Mouse (Mus musculus) midbrain, embryonic 10.5 days (tissue): ENCODE measurements around the gene Dock8. TPM values are rescaled to one million over a fixed set of nuclear protein-coding genes. Genes with fewer than 3 reads are reported as not detected.

Experiments used
- DNase-seq: peaks from one replicate; pipeline ENCODE4 v3.0.0-alpha.2; 2017; ENCODE audit warnings: low spot score
- H3K27ac ChIP-seq: fragments of 300-500 bp; sonication (generic); replicated peaks from 2 replicates; pipeline ENCODE4 v1.5.1; 2016; ENCODE audit warnings: mild to moderate bottlenecking
- H3K27me3 ChIP-seq: fragments of 300-500 bp; sonication (generic); 2 replicates; pipeline ENCODE4 v1.6.1; 2016; ENCODE audit warnings: low read depth, mild to moderate bottlenecking; ENCODE audit not compliant: poor library complexity, severe bottlenecking
- H3K36me3 ChIP-seq: fragments of 300-500 bp; sonication (generic); 2 replicates; pipeline ENCODE4 v1.6.1; 2016; ENCODE audit warnings: mild to moderate bottlenecking, moderate library complexity
- H3K4me1 ChIP-seq: fragments of 300-500 bp; sonication (generic); 2 replicates; pipeline ENCODE4 v1.6.1; 2016
- H3K4me3 ChIP-seq: fragments of 300-500 bp; sonication (generic); 2 replicates; pipeline ENCODE4 v1.5.1; 2016; ENCODE audit warnings: mild to moderate bottlenecking, moderate library complexity
- H3K9me3 ChIP-seq: fragments of 300-500 bp; sonication (generic); replicated peaks from 2 replicates; pipeline ENCODE4 v1.6.1; 2016; ENCODE audit warnings: mild to moderate bottlenecking
- WGBS: fragments of 180-500 bp; shearing (Covaris S2); methylation state at CpG from one replicate; pipeline ENCODE4 v1.1.7; 2016; 5-methylcytosine and 5-hydroxymethylcytosine counted together
- polyA plus RNA-seq: library from polyadenylated mRNA; unstranded; fragments of >200 nt; fragmentation: Nextera tagmentation; extraction: Ambion mirVana; gene quantifications from 2 replicates; pipeline ENCODE4 v1.2.1, GENCODE M21; 2016

Dock8 gene
- polyA plus RNA-seq, 1 experiment from 2014 or later, result 1.8 TPM

DNA sequence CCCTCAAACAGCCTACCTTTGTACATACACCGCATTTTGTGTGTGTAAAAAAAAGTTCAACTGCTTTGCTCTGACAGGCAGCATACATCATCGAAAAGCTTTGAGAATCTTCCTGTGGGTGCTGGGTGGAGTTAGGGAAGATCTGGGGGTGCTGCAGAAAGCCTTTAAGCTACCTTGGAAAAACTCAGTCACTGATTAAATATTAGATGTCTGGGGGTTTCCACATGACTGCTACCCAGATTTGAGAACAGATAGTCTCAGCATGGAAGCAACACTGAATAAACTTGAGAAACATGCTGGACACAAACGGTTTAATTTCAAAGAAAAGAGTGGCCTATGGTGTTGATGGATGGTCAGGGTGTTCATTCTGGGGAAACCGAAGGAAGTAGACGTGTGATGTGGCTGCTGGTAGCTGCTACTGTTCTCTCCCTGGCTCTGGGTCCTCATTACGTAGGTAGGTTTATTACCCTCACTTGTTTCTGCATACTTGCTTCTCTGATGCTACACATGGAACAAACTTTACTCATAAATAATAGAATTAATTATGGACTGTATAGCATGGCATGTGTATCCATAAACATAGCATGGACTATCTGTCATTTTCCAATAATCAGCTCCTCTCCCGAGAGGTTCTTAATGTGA is 15.4 kb upstream of the Dock8 start:
- Histone ChIP-seq H3K27ac (no peak overlapping the region), H3K4me3 (no peak overlapping the region), H3K9me3 (no peaks in the 10 kb centered on the region), H3K4me1 (0 out of 2 replicates have a peak, but pooled peaks cover 5% of the 10 kb centered on the region), H3K27me3 (no peaks in the 10 kb centered on the region), H3K36me3 (no peaks in the 10 kb centered on the region)
- 86% methylated on average over 7 of the region's 7 CpGs for whole genome bisulfite sequencing
- DNase-seq, result no peak

- H3K27ac ChIP-seq, result no peak overlapping the region
- H3K27me3 ChIP-seq, result no peaks in the 10 kb centered on the region
- no peaks in the 10 kb centered on the region for H3K9me3 ChIP-seq
- no peak overlapping the region for H3K4me3 ChIP-seq
- DNase-seq, result no peak
- H3K4me1 ChIP-seq, result 0 out of 2 replicates have a peak, but pooled peaks cover 5% of the 10 kb centered on the region
- H3K36me3 ChIP-seq, result no peaks in the 10 kb centered on the region
- WGBS, result 94% methylated on average over 2 of the region's 2 CpGs
These were observed 14.3 kb upstream of the Dock8 start for GRCm38 (mm10) chr19:24985045-24985444.

- Histone ChIP-seq H3K27ac (no peak overlapping the region), H3K9me3 (no peaks in the 10 kb centered on the region), H3K36me3 (no peaks in the 10 kb centered on the region), H3K4me1 (no peaks in the 10 kb centered on the region), H3K27me3 (no peaks in the 10 kb centered on the region), H3K4me3 (no peak overlapping the region)
- 68% methylated on average over 4 of the region's 4 CpGs for WGBS
- DNase-seq, result no peak
These were observed 12.0 kb upstream of the Dock8 start for GRCm38 (mm10) chr19:24987355-24987754.

- H3K27me3 ChIP-seq, result no peaks in the 10 kb centered on the region; the same call in 1 of the 2 replicates
- H3K9me3 ChIP-seq, result no peaks in the 10 kb centered on the region
- H3K36me3 ChIP-seq, result no peaks in the 10 kb centered on the region
- DNase-seq, result no peak
- H3K27ac ChIP-seq, result no peak overlapping the region
- 86% methylated on average over 5 of the region's 5 CpGs for WGBS
- no peaks in the 10 kb centered on the region for H3K4me1 ChIP-seq
- H3K4me3 ChIP-seq, result no peak overlapping the region
These were observed 10.5 kb upstream of the Dock8 start for GRCm38 (mm10) chr19:24988831-24989230.

- WGBS, result 81% methylated on average over 7 of the region's 7 CpGs
- Histone ChIP-seq H3K4me3 (no peak overlapping the region), H3K4me1 (no peaks in the 10 kb centered on the region), H3K36me3 (no peaks in the 10 kb centered on the region), H3K9me3 (no peaks in the 10 kb centered on the region), H3K27ac (no peak overlapping the region), H3K27me3 (no peaks in the 10 kb centered on the region; the same call in 1 of the 2 replicates)
- no peak for DNase-seq
These were observed 9.1 kb upstream of the Dock8 start for GRCm38 (mm10) chr19:24990138-24990822.

GRCm38 (mm10) chr19:24993526-24993925 is 5.8 kb upstream of the Dock8 start:
- Histone ChIP-seq H3K27ac (no peak overlapping the region), H3K4me3 (no peak overlapping the region), H3K36me3 (no peaks in the 10 kb centered on the region), H3K4me1 (no peaks in the 10 kb centered on the region), H3K9me3 (no peaks in the 10 kb centered on the region), H3K27me3 (peaks cover 26% of the 10 kb centered on the region)
- 69% methylated on average over 6 of the region's 6 CpGs for WGBS
- no peak for DNase-seq

- Histone ChIP-seq H3K27me3 (peaks cover 40% of the 10 kb centered on the region), H3K27ac (no peak overlapping the region), H3K4me1 (peaks cover 11% of the 10 kb centered on the region), H3K4me3 (no peak overlapping the region), H3K9me3 (no peaks in the 10 kb centered on the region), H3K36me3 (no peaks in the 10 kb centered on the region)
- WGBS, result 66% methylated on average over 8 of the region's 8 CpGs
- no peak for DNase-seq
These were observed 4.4 kb upstream of the Dock8 start for GRCm38 (mm10) chr19:24994900-24995299.

DNA sequence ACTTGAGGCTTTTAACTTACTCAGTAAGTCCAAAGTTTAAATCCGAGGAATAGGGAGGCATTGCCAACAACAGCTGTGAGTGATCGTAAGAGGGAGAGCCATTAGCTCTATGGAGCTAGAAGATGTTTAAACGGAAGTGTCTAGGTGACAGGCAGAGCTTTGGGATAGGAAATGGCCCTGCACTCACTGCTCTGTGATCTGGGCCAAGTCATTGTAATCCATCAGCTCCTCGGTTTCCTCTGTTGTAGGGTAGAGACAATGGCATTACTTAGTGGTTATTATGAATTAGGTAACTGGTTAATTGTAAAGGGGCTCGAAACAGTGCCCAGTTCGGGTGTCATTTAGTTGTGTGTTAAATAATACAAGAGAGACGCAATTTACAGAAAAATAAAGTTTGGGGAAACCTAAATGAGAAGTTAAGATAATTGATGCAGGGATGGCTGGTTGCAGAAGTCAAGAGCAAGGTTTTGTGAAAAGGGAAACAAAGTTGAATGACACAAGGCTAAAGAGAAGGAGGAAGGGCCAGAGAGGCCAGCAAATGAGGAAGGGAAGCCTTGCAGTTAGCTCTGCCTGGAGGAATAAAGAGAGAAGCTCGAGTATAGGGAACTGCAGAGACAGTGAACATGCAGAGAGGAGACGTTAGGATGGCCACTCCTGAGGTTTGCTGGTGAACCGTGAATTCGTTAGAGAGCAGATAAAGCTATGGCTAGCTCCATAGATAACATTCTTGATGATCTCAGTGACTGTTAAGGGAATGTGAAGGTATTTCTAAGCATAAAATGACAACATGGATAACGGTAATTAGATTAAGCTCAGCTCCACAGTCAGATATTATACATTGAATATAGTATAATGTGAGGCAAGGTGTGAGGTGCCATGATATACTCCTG is 2.3 kb upstream of the Dock8 start:
- H3K9me3 ChIP-seq, result no peaks in the 10 kb centered on the region
- peaks cover 62% of the 10 kb centered on the region for H3K27me3 ChIP-seq
- 74% methylated on average over 12 of the region's 12 CpGs for WGBS

DNA sequence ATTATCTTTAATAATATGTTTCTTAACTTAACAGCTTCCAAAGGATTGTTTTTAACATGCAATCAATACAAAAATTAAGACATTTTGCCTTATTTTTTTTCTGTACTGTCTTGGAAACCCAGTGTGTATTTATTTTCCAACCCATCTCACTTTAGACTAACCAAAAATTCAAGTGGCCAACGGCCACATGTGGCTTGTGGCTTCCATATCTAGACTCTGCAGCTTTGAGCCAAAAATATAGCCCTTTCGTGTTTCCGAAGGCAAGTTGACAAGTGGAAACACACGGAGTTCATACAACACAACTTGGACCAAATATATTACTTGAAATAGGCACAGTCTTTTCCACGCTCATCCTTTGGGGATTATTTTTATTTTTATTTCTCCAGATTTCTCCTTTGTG is 773 bp upstream of the Dock8 start:
- WGBS, result 77% methylated on average over 5 of the region's 5 CpGs
- peaks cover 14% of the 10 kb centered on the region for H3K4me1 ChIP-seq
- no peaks in the 10 kb centered on the region for H3K9me3 ChIP-seq
- H3K4me3 ChIP-seq, result peak overlapping the region; percentile 82
- no peak overlapping the region for H3K27ac ChIP-seq
- H3K36me3 ChIP-seq, result no peaks in the 10 kb centered on the region
- H3K27me3 ChIP-seq, result peaks cover 73% of the 10 kb centered on the region
- no peak for DNase-seq

More for the DNA sequence above, 2.3 kb upstream of the Dock8 start:
- Histone ChIP-seq H3K27ac (no peak overlapping the region), H3K4me1 (peaks cover 14% of the 10 kb centered on the region), H3K4me3 (no peak overlapping the region), H3K36me3 (no peaks in the 10 kb centered on the region)
- DNase-seq, result no peak

DNA sequence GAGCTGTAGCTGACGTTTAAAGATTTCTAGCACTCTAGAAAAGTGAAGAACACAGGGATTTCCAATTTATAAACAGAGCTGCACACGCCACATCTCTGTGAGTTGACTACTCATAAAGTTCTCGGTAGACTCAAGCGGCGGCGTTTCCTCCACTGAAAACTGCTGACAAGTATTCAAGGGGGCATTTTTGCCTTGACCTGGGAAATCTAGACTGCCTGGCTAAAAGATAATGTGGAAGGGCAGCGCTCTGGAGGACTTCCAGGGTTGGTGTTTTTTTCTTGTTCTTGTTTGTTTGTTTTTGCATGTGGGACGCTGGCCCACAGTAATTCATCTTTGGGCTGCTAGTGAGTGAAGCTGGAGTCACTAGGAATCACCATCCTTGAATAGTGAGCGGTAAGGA is 819 bp downstream of the Dock8 start:
- H3K27ac ChIP-seq, result no peak overlapping the region
- H3K4me3 ChIP-seq, result peak overlapping the region; percentile 82
- DNase-seq, result no peak
- no peaks in the 10 kb centered on the region for H3K36me3 ChIP-seq
- H3K27me3 ChIP-seq, result peaks cover 79% of the 10 kb centered on the region
- WGBS, result 33% methylated on average over 9 of the region's 9 CpGs
- no peaks in the 10 kb centered on the region for H3K9me3 ChIP-seq
- peaks cover 14% of the 10 kb centered on the region for H3K4me1 ChIP-seq

- H3K36me3 ChIP-seq, result no peaks in the 10 kb centered on the region
- WGBS, result 89% methylated on average over 6 of the region's 6 CpGs
- H3K4me3 ChIP-seq, result no peak overlapping the region
- H3K27me3 ChIP-seq, result peaks cover 67% of the 10 kb centered on the region
- H3K27ac ChIP-seq, result no peak overlapping the region
- no peak for DNase-seq
- H3K4me1 ChIP-seq, result peaks cover 14% of the 10 kb centered on the region
- no peaks in the 10 kb centered on the region for H3K9me3 ChIP-seq
These were observed 2.7 kb downstream of the Dock8 start for GRCm38 (mm10) chr19:25002032-25002431.

- 86% methylated on average over 3 of the region's 3 CpGs for WGBS
- no peak overlapping the region for H3K4me3 ChIP-seq
- H3K27ac ChIP-seq, result no peak overlapping the region
- H3K27me3 ChIP-seq, result peaks cover 59% of the 10 kb centered on the region
- H3K9me3 ChIP-seq, result no peaks in the 10 kb centered on the region
- no peak for DNase-seq
- H3K36me3 ChIP-seq, result no peaks in the 10 kb centered on the region
- H3K4me1 ChIP-seq, result peaks cover 14% of the 10 kb centered on the region
These were observed 3.5 kb downstream of the Dock8 start for GRCm38 (mm10) chr19:25002828-25003227.
